Mouse (Mus musculus) testis, adult 2 months (tissue): ENCODE measurements around the gene Mical2. TPM values are rescaled to one million over a fixed set of nuclear protein-coding genes. Genes with fewer than 3 reads are reported as not detected.

ENCODE experiments used
- H3K27ac ChIP-seq: fragments of 200-500 bp; 2 replicates; pipeline ENCODE4 v1.5.1; 2012; ENCODE audit warnings: low read depth, low read length; ENCODE audit not compliant: control insufficient read depth, insufficient read depth
- H3K27me3 ChIP-seq: fragments of 200-500 bp; 2 replicates; pipeline ENCODE4 v1.6.1; 2012; ENCODE audit warnings: mild to moderate bottlenecking, low read length, moderate library complexity; ENCODE audit not compliant: control insufficient read depth, insufficient read depth
- H3K36me3 ChIP-seq: fragments of 200-500 bp; 2 replicates; pipeline ENCODE4 v1.6.1; 2012; ENCODE audit warnings: mild to moderate bottlenecking, low read length; ENCODE audit not compliant: control insufficient read depth, insufficient read depth
- H3K4me1 ChIP-seq: fragments of 200-500 bp; 2 replicates; pipeline ENCODE4 v1.6.1; 2012; ENCODE audit warnings: low read length; ENCODE audit not compliant: control insufficient read depth, insufficient read depth
- H3K4me3 ChIP-seq: fragments of 200-500 bp; 2 replicates; pipeline ENCODE4 v1.5.1; 2012; ENCODE audit warnings: low read depth, mild to moderate bottlenecking, low read length, moderate library complexity, mixed read lengths; ENCODE audit not compliant: control insufficient read depth
- CTCF ChIP-seq: fragments of 200-500 bp; IDR thresholded peaks from 2 replicates; pipeline ENCODE4 v1.5.1; 2012; ENCODE audit warnings: low read depth, mild to moderate bottlenecking, inconsistent platforms, low read length, moderate library complexity; ENCODE audit not compliant: control insufficient read depth, insufficient read depth, insufficient replicate concordance
- POLR2A ChIP-seq: fragments of 200-500 bp; IDR thresholded peaks from 2 replicates; pipeline ENCODE4 v1.6.1; 2012; ENCODE audit warnings: low read depth, mild to moderate bottlenecking, inconsistent platforms, low read length, moderate library complexity; ENCODE audit not compliant: control insufficient read depth
- polyA plus RNA-seq: library from polyadenylated mRNA; depleted of rRNA; stranded (reverse); fragments of >200 nt; gene quantifications from 2 replicates; pipeline ENCODE4 v1.2.3, GENCODE M21; 2012

Mical2 gene
- polyA plus RNA-seq, 1 experiment = 148 TPM

GRCm38 (mm10) chr7:112274611-112275010, 49.0 kb downstream of the Mical2 start:
- no peak overlapping the region for H3K27ac ChIP-seq
- TF ChIP-seq CTCF = no peak
- no peak for TF ChIP-seq POLR2A
- no peaks in the 10 kb centered on the region for H3K4me1 ChIP-seq

GRCm38 (mm10) chr7:112275093-112275492, 49.4 kb downstream of the Mical2 start:
- Histone ChIP-seq H3K27ac (no peak overlapping the region), H3K27me3 (no peaks in the 10 kb centered on the region), H3K4me3 (no peak overlapping the region), H3K36me3 (no peaks in the 10 kb centered on the region), H3K4me1 (no peaks in the 10 kb centered on the region)
- TF ChIP-seq CTCF (no peak), POLR2A (no peak)

More at GRCm38 (mm10) chr7:112274611-112275010, 49.0 kb downstream of the Mical2 start:
- Histone ChIP-seq H3K27me3 (no peaks in the 10 kb centered on the region), H3K4me3 (no peak overlapping the region), H3K36me3 (no peaks in the 10 kb centered on the region)

- Histone ChIP-seq H3K4me1 (no peaks in the 10 kb centered on the region), H3K4me3 (no peak overlapping the region), H3K27ac (no peak overlapping the region), H3K36me3 (no peaks in the 10 kb centered on the region), H3K27me3 (no peaks in the 10 kb centered on the region)
- TF ChIP-seq CTCF = no peak
- no peak for TF ChIP-seq POLR2A
Measured at GRCm38 (mm10) chr7:112275883-112276282, 50.2 kb downstream of the Mical2 start.

- TF ChIP-seq POLR2A (no peak), CTCF (no peak)
- no peak overlapping the region for H3K27ac ChIP-seq
- H3K4me3 ChIP-seq = no peak overlapping the region
- H3K4me1 ChIP-seq = no peaks in the 10 kb centered on the region
- H3K36me3 ChIP-seq = no peaks in the 10 kb centered on the region
- no peaks in the 10 kb centered on the region for H3K27me3 ChIP-seq
Measured at GRCm38 (mm10) chr7:112276823-112277222, 51.2 kb downstream of the Mical2 start.

- Histone ChIP-seq H3K27me3 (no peaks in the 10 kb centered on the region), H3K4me1 (no peaks in the 10 kb centered on the region), H3K36me3 (no peaks in the 10 kb centered on the region), H3K27ac (no peak overlapping the region), H3K4me3 (no peak overlapping the region)
- TF ChIP-seq CTCF = no peak
- TF ChIP-seq POLR2A = no peak
Measured at GRCm38 (mm10) chr7:112278648-112279047, 53.0 kb downstream of the Mical2 start.

- no peak overlapping the region for H3K27ac ChIP-seq
- TF ChIP-seq POLR2A (no peak), CTCF (no peak)
- H3K36me3 ChIP-seq = no peaks in the 10 kb centered on the region
- H3K27me3 ChIP-seq = no peaks in the 10 kb centered on the region
- H3K4me3 ChIP-seq = no peak overlapping the region
- no peaks in the 10 kb centered on the region for H3K4me1 ChIP-seq
Measured at GRCm38 (mm10) chr7:112280474-112280873, 54.8 kb downstream of the Mical2 start.

GRCm38 (mm10) chr7:112283606-112284310, 58.1 kb downstream of the Mical2 start:
- H3K4me3 ChIP-seq = no peak overlapping the region
- TF ChIP-seq POLR2A = no peak
- no peak for TF ChIP-seq CTCF
- no peaks in the 10 kb centered on the region for H3K4me1 ChIP-seq
- H3K27ac ChIP-seq = no peak overlapping the region
- H3K36me3 ChIP-seq = no peaks in the 10 kb centered on the region
- H3K27me3 ChIP-seq = no peaks in the 10 kb centered on the region
